Mouse (Mus musculus) thymus, adult 18-20 months (tissue): ENCODE data around the gene Slc47a1.
"Not testable (repeated sequence)": the region's sequence is repeated elsewhere in the genome, so short reads cannot be mapped to it uniquely, and the experiment has no call there.

Experiments
- DNase-seq, 2 experiments: peaks; one replicate each; pipeline ENCODE4 v3.0.0; 2022; ENCODE audit warnings: mixed read lengths in 2 of 2

Gene Slc47a1

GRCm38 (mm10) chr11:61316864-61317263, 61.3 kb downstream of the Slc47a1 start:
- DNase-seq = no peak

DNA sequence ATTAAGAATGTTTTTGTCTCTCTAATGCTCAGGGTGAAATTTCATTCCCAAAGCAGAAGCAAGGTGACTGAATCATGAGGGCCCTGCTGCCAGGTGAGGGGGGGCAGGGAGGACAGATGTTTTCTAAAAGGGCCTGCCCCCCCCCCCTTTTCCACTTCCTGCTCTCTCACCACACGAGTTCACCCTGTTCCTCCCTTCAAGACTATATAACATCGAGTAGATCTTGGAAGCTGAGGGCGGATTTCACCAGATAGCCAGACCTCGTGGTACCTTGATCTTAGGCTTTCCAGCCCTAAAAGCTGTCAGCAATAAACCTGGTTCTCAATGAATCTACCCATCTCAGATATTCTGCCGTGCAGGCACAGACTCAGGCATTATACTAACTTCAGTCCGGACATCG, 67.8 kb downstream of the Slc47a1 start:
- DNase-seq = no peak

- peak; percentile 64 to 82 for DNase-seq
Measured at GRCm38 (mm10) chr11:61309831-61310230, 68.3 kb downstream of the Slc47a1 start.

GRCm38 (mm10) chr11:61307795-61308194, 70.3 kb downstream of the Slc47a1 start:
- no peak for DNase-seq

GRCm38 (mm10) chr11:61305377-61305776, 72.8 kb downstream of the Slc47a1 start:
- peak in 1 of 2 experiments; percentile 42 for DNase-seq

GRCm38 (mm10) chr11:61304535-61304934, 73.6 kb downstream of the Slc47a1 start:
- DNase-seq = not testable (repeated sequence)

DNA sequence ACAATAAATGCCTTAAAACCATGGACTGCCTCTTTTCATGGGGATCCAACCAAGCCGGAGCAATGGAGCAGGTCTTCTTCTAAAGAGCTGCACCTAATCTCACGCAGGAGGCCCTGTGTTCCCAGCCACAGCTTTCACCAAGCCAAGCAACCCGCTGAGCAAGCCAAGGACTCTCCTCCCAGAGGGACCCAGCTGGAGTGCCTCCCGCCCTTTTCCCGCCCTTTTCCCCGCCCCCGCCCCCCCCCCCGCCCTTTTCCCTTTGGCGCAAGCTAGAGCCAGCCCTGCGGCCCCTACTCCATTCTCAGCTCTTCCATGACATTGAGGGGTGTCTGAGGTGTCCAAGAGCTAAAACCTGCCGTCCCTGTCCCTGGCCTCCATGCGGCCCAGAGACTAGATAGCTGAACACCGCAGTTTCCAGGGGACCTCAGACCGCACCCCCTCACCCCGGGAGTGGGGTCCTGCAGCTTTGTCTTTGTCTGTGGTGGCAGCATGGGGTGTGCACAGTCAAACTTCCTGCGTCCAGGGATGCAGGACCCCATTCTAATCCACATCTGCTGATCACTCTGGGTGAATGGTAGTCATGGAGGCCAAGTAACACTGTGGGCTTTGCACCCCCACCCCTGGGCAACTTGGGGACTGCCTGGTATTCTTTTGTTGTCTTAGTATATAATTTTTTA, 77.3 kb downstream of the Slc47a1 start:
- DNase-seq = no peak

GRCm38 (mm10) chr11:61300205-61300604, 77.9 kb downstream of the Slc47a1 start:
- no peak for DNase-seq

- DNase-seq = no peak
Measured at GRCm38 (mm10) chr11:61297901-61298300, 80.2 kb downstream of the Slc47a1 start.

DNA sequence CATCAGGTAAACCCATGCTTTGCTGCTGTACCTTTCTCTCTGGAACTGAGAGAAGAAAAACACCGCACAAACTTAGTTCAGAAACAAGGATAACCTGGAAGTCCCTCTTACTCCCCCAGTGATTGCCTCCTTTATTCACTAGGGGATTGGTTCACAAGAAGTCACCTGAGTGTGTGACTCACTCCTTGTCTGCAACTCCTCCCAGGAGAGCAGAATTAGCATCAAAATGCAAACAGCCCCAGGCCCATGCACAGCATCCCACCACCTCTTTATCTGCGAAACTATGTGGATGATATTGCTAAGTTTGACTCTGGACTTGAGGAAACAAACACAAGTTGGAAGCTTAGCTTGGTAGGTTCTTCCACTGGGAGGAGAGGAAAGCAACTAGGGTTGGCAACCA, 80.8 kb downstream of the Slc47a1 start:
- DNase-seq = no peak

- DNase-seq = no peak
Measured at GRCm38 (mm10) chr11:61296556-61296955, 81.6 kb downstream of the Slc47a1 start.

DNA sequence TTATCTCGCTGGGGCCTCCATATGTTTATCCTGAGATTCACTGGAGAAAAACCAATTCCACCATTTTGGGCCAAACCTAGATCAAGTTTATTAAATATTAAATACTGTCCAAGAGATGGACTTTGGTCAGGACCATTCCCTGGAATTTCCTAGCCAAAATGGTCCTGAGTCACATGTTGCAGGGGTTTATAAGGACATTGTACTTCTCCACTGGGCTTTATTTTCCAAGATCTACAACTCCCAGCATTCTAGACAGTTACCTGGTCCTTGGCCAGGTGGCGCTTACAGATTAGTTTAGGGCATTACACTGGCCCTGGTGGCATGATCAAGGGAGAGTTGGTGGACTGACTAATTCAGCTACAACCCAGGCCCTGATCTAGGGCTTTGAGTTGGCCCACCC, 82.6 kb downstream of the Slc47a1 start:
- DNase-seq = no peak

DNA sequence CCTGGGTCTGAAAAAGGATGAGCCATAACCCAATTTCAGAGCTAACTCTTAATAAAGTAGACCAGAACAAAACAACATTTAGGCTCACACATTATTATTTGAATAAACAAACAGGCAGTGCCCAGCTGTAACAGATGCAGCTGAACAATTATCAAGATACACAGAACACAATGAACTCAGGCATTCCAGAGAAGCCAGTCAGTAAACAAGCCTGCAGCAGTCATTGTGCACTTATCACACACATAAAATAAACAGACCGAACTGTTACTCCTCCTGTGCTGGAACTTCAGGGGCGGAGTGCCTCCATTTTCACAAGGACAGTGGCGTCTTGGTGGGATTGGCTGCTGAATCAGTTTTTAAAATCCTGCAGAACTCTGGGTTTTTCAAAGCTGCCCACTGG, 83.7 kb downstream of the Slc47a1 start:
- no peak for DNase-seq
